ENCODE assay signal across 9 mouse cellular contexts in genomic region chr4:124509695-124510094, GRCm38 (mm10).
DNase-seq lines count a peak whose midpoint lies in the region; ATAC-seq lines count a peak whose summit lies in the region.
"Had no signal": no experiment of that assay in that cellular context is flagged by ENCODE, and none has a peak within 500 bp of the region (broad histone marks: within the 10 kb centered on the region; RNA-seq: fewer than 3 reads in every experiment).

No protein-coding gene starts in this region.

- peak; percentile 11 for DNase-seq in cerebellum, adult 11 months
- peak; percentile 15 to 29 for DNase-seq in left cerebral cortex, adult 18-20 months (ENCODE audit: low spot score in 2 of 2)
- no peak for DNase-seq in left cerebral cortex, adult 11 months (ENCODE audit: low spot score)
- peak; percentile 22 for DNase-seq in cerebellum, adult 8-10 months
- DNase-seq in layer of hippocampus, postnatal 10 days (ENCODE audit: low spot score in 2 of 2): peak; percentile 81 to 82
- DNase-seq in ovary, adult 18-20 months (ENCODE audit: low spot score): no peak
- DNase-seq: thymus, postnatal 36 days had no signal

- ATAC-seq in cerebellum, adult (ENCODE audit: insufficient number of reproducible peaks, low FRiP score, low TSS enrichment): no peak
- no peak for ATAC-seq in megakaryocyte-erythroid progenitor cell, adult 5-6 weeks (replicated peaks; ENCODE audit: low FRiP score, low TSS enrichment, poor library complexity, severe bottlenecking)

Comparison
In these comparisons a context has a peak if more than half of its experiments do, and no peak if none do; other contexts are left out.
1. DNase-seq: peak in cerebellum, adult 11 months (single experiment), left cerebral cortex, adult 18-20 months (2 of 2), cerebellum, adult 8-10 months (single experiment) and layer of hippocampus, postnatal 10 days (2 of 2); none in left cerebral cortex, adult 11 months (single experiment) and ovary, adult 18-20 months (single experiment).